Mouse (Mus musculus) spleen, adult 2 months (tissue): ENCODE data around the gene Ghrhr. TPM values are rescaled to one million over a fixed set of nuclear protein-coding genes. Genes with fewer than 3 reads are reported as not detected.
A peak's percentile ranks its signal among the peaks of the same experiment; 100 is the strongest.

ENCODE experiments used
- DNase-seq, 2 experiments: peaks; one replicate each; pipeline versions ENCODE4 v3.0.0 to v3.0.0-alpha.2; 2012 to 2021; ENCODE audit warnings: low spot score in 2 of 2, low read depth in 1 of 2
- H3K27ac ChIP-seq: fragments of 200-500 bp; 2 replicates; pipeline ENCODE4 v1.5.1; 2012; ENCODE audit warnings: low read length, inconsistent platforms; ENCODE audit not compliant: insufficient read depth
- H3K27me3 ChIP-seq: fragments of 200-500 bp; 2 replicates; pipeline ENCODE4 v1.6.1; 2012; ENCODE audit warnings: mild to moderate bottlenecking, moderate library complexity, low read length, inconsistent platforms; ENCODE audit not compliant: control insufficient read depth, insufficient read depth
- H3K36me3 ChIP-seq: fragments of 200-500 bp; 2 replicates; pipeline ENCODE4 v1.6.1; 2012; ENCODE audit warnings: mild to moderate bottlenecking, low read length, inconsistent platforms; ENCODE audit not compliant: control insufficient read depth, insufficient read depth
- H3K4me1 ChIP-seq: fragments of 200-500 bp; 2 replicates; pipeline ENCODE4 v1.6.1; 2011; ENCODE audit warnings: inconsistent platforms; ENCODE audit not compliant: control insufficient read depth, insufficient read depth, insufficient read length
- H3K4me3 ChIP-seq: fragments of 200-500 bp; 2 replicates; pipeline ENCODE4 v1.5.1; 2011; ENCODE audit warnings: mild to moderate bottlenecking, inconsistent platforms; ENCODE audit not compliant: insufficient read depth, insufficient read length; ENCODE audit errors: extremely low read depth
- CTCF ChIP-seq: fragments of 200-500 bp; IDR thresholded peaks from 2 replicates; pipeline ENCODE4 v1.5.1; 2011; ENCODE audit warnings: mild to moderate bottlenecking, inconsistent platforms; ENCODE audit not compliant: insufficient read depth, insufficient read length, insufficient replicate concordance; ENCODE audit errors: extremely low read depth
- POLR2A ChIP-seq: fragments of 200-500 bp; IDR thresholded peaks from 2 replicates; pipeline ENCODE4 v1.6.1; 2011; ENCODE audit warnings: low read depth, low read length, inconsistent platforms
- WGBS: fragments of 180-500 bp; shearing (Covaris S2); methylation state at CpG from one replicate; pipeline ENCODE4 v1.1.7; 2018; 5-methylcytosine and 5-hydroxymethylcytosine counted together
- polyA plus RNA-seq: library from polyadenylated mRNA; depleted of rRNA; stranded (reverse); fragments of >200 nt; gene quantifications from 2 replicates; pipeline ENCODE4 v1.2.3, GENCODE M21; 2012

Gene Ghrhr
- polyA plus RNA-seq, 1 experiment: not detected

DNA sequence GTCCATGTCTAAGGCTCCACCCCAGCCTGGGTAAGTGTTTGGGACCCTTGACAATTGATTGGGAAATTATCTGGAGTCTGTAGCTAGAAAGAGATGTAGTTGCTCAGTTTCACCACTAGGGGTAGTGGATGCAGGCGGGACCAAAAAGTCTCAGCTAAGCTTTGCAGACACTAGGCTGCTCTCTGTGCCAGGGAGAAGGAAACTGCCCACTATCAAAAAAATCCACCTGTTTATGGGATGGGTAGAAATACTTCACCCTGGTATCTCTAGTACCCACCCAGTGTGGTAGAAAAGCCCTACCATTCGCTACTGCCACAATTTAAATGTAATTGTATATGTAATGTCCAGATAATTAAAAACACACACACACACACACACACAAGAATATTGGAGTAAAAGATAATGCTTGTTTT lies 17.4 kb upstream of the Ghrhr start:
- DNase-seq: no peak
- WGBS: 38% methylated on average over 2 of the region's 2 CpGs
- TF ChIP-seq CTCF (no peak), POLR2A (no peak)
- Histone ChIP-seq H3K4me1 (no peaks in the 10 kb centered on the region), H3K4me3 (no peak overlapping the region), H3K27me3 (no peaks in the 10 kb centered on the region), H3K27ac (no peak overlapping the region), H3K36me3 (no peaks in the 10 kb centered on the region)

DNA sequence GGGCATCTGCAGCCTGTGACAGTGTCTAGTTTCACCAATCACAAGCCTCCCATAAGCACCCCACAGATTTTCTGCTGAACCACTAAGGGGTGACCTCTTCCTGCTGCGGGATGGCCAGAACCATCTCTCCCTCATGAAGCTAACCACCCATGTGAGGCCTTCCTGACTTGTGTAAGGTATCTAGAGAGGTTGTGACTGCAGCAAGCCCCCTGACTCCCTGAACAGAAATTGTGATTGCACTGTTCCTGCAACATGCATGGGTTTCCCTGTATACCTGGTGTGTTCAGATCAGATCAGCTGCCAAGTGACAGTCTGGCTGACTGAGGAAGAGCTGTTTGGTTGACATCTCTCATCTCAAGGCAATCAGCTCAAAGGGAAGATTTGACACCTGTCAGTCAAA lies 13.4 kb upstream of the Ghrhr start:
- Histone ChIP-seq H3K27me3 (no peaks in the 10 kb centered on the region), H3K27ac (no peak overlapping the region), H3K4me3 (no peak overlapping the region), H3K4me1 (no peaks in the 10 kb centered on the region), H3K36me3 (no peaks in the 10 kb centered on the region)
- no peak for DNase-seq
- WGBS: 86% methylated on average over 1 of the region's 1 CpGs
- no peak for TF ChIP-seq CTCF

GRCm38 (mm10) chr6:55367126-55367525 lies 9.0 kb upstream of the Ghrhr start:
- Histone ChIP-seq H3K27me3 (no peaks in the 10 kb centered on the region), H3K27ac (no peak overlapping the region), H3K4me1 (no peaks in the 10 kb centered on the region)

DNA sequence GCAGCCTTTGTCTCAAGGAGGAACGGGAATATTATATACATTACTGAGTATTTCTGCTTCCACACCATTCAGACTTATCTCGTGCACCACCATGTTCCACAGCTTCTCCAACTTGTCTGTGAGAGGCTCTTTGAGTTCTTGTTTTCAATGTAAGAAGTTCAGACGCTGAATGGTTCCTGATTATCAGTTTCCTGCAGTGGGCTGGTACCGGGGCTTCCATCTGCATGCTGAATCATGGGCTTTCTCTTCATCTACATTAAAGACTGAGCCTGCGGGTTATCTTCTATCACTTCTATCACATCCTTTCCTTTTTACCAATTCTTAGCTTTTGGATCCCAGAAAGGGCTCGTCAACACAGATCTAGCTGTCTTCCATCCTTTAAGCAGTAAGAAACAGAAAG lies 5.3 kb upstream of the Ghrhr start:
- H3K4me1 ChIP-seq: no peaks in the 10 kb centered on the region
- H3K4me3 ChIP-seq: no peak overlapping the region
- no peaks in the 10 kb centered on the region for H3K27me3 ChIP-seq
- TF ChIP-seq POLR2A: no peak
- TF ChIP-seq CTCF: no peak
- DNase-seq: no peak
- H3K27ac ChIP-seq: no peak overlapping the region
- H3K36me3 ChIP-seq: no peaks in the 10 kb centered on the region
- 31% methylated on average over 6 of the region's 6 CpGs for WGBS

More at GRCm38 (mm10) chr6:55367126-55367525, 9.0 kb upstream of the Ghrhr start:
- Histone ChIP-seq H3K4me3 (no peak overlapping the region), H3K36me3 (no peaks in the 10 kb centered on the region)
- TF ChIP-seq POLR2A (no peak), CTCF (no peak)
- DNase-seq: no peak

DNA sequence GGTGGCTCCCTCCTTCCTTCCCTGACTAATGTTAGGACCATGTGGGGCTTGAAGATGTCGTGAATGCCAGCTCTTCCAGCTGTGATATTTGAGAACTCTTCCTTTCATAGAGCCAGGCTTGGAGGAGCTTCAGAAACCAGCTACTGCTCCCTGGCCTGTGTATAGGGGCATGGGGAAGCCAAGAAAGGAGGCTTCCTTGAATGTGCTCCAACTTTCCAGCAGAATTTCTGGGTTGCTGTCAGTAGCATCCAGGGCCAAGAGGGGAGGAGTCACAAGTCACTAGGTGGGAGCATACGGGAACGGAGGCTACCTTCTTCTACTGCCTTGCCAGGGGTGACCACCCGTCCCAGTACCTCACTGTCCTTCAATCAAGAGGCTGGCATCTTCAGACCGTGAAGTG lies 416 bp downstream of the Ghrhr start:
- no peak overlapping the region for H3K4me3 ChIP-seq
- no peak for DNase-seq
- no peak overlapping the region for H3K27ac ChIP-seq
- no peaks in the 10 kb centered on the region for H3K4me1 ChIP-seq
- no peak for TF ChIP-seq POLR2A
- no peak for TF ChIP-seq CTCF
- no peaks in the 10 kb centered on the region for H3K36me3 ChIP-seq
- no peaks in the 10 kb centered on the region for H3K27me3 ChIP-seq
- WGBS: 83% methylated on average over 5 of the region's 5 CpGs

DNA sequence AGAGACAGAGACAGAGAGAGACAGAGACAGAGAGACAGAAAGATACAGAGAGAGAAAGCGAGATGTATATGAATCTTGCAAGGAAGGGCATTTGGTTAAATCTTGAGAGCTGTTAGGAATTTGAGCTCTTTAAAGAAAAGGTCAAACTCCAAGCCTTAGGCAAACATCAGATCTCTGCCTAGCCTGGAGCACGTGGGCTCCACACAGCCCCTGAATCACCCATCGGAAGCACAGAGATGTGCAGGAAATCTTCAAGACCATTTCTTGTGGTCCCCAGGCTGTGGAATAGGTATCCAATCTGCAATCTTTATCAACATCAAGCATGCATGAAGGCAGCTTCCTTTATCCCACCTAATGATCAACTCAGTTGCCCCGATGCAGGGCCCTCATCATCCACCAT lies 1.4 kb downstream of the Ghrhr start:
- DNase-seq: no peak
- H3K4me3 ChIP-seq: no peak overlapping the region
- 82% methylated on average over 4 of the region's 4 CpGs for whole genome bisulfite sequencing
- no peaks in the 10 kb centered on the region for H3K27me3 ChIP-seq
- no peaks in the 10 kb centered on the region for H3K4me1 ChIP-seq
- no peak for TF ChIP-seq POLR2A
- no peak for TF ChIP-seq CTCF
- H3K36me3 ChIP-seq: no peaks in the 10 kb centered on the region
- no peak overlapping the region for H3K27ac ChIP-seq

GRCm38 (mm10) chr6:55379641-55380335 lies 3.7 kb downstream of the Ghrhr start:
- WGBS: 44% methylated on average over 3 of the region's 3 CpGs
- Histone ChIP-seq H3K4me1 (no peaks in the 10 kb centered on the region), H3K27ac (no peak overlapping the region), H3K4me3 (no peak overlapping the region), H3K27me3 (no peaks in the 10 kb centered on the region), H3K36me3 (no peaks in the 10 kb centered on the region)
- TF ChIP-seq CTCF (peak; percentile 8; the same call in 1 of the 2 replicates), POLR2A (no peak)
- DNase-seq: no peak
